Mouse (Mus musculus) lung, embryonic 14.5 days (tissue): ENCODE measurements around the gene Tmem100. TPM values are rescaled to one million over a fixed set of nuclear protein-coding genes. Genes with fewer than 3 reads are reported as not detected.
A peak's percentile ranks its signal among the peaks of the same experiment; 100 is the strongest.

Experiments used
- ATAC-seq: fragments of 200-750 bp; cut with Nextera tagmentation; 2 replicates; pipeline ENCODE4 v1.8.0; 2017; ENCODE audit warnings: mild to moderate bottlenecking, moderate TSS enrichment, moderate library complexity; ENCODE audit not compliant: insufficient read depth
- DNase-seq: peaks from one replicate; pipeline ENCODE4 v3.0.0-alpha.2; 2015
- H3K27ac ChIP-seq: fragments of 300-500 bp; sonication (generic); 2 replicates; pipeline ENCODE4 v1.5.1; 2014; ENCODE audit warnings: low read depth, mild to moderate bottlenecking, moderate library complexity
- H3K27me3 ChIP-seq: fragments of 300-500 bp; sonication (generic); 2 replicates; pipeline ENCODE4 v1.6.1; 2014; ENCODE audit warnings: low read length, control low read depth; ENCODE audit not compliant: insufficient read depth
- H3K36me3 ChIP-seq: fragments of 300-500 bp; sonication (generic); 2 replicates; pipeline ENCODE4 v1.6.1; 2014; ENCODE audit warnings: control low read depth; ENCODE audit not compliant: insufficient read depth
- H3K4me1 ChIP-seq: fragments of 300-500 bp; sonication (generic); 2 replicates; pipeline ENCODE4 v1.6.1; 2014; ENCODE audit warnings: antibody characterized with exemption, control low read depth; ENCODE audit not compliant: insufficient read depth
- H3K4me2 ChIP-seq: fragments of 300-500 bp; sonication (generic); 2 replicates; pipeline ENCODE4 v1.6.1; 2014; ENCODE audit warnings: mild to moderate bottlenecking
- H3K4me3 ChIP-seq: fragments of 300-500 bp; sonication (generic); 2 replicates; pipeline ENCODE4 v1.5.1; 2014; ENCODE audit warnings: low read depth, low read length
- H3K9ac ChIP-seq: fragments of 300-500 bp; sonication (generic); 2 replicates; pipeline ENCODE4 v1.6.1; 2014
- H3K9me3 ChIP-seq: fragments of 300-500 bp; sonication (generic); 2 replicates; pipeline ENCODE4 v1.6.1; 2016; ENCODE audit warnings: low read depth, low read length, control low read depth
- CTCF ChIP-seq: IDR thresholded peaks from 2 replicates; pipeline ENCODE4 v1.5.1; 2016; ENCODE audit warnings: antibody characterized with exemption, low read depth
- WGBS: fragments of 180-500 bp; shearing (Covaris S2); extraction: QIAGEN DNeasy Blood & Tissue Kit; methylation state at CpG from one replicate; pipeline ENCODE4 v1.1.7; 2014; 5-methylcytosine and 5-hydroxymethylcytosine counted together
- polyA plus RNA-seq: library from polyadenylated mRNA; unstranded; fragments of >200 nt; fragmentation: Nextera tagmentation; extraction: Ambion mirVana; gene quantifications from 2 replicates; pipeline ENCODE4 v1.2.1, GENCODE M21; 2014

Tmem100 gene
- polyA plus RNA-seq, 1 experiment from 2014 or later: 20.9 TPM

DNA sequence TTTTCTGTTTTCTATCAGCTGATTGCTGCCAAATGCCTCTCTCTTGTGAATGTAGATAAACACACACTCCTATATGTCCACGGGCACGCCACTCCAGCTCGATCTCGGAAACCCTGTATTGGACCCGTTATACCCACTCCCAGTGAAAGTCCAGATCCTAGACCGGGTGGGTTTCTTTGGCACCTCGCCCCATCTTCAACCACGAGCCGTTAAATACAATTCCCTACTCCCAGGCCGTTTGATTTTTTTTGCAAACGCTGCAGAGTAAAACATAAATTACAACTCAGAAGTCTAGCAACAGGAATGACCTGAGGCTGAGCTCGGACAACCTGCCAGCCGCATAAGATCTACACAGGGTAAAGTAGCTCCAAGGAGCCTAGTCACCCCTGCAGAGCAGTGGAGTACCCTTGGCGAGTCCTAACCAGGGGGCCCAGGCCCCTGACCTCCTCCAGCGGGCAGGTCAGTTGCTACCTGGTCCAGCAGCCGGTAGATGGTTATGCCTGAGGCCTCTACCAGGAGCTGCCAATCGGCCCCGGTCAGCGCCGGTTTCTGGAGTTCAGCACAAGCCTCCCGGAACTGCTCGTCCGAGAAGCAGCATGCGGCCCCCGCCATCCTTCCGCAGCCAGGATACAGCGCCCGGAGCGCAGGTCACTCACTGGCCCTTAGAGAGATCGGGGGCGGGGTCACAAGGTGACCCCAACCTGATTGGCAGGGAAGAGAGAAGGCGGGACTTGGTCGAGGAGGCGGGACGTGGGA, 27.7 kb upstream of the Tmem100 start, which contains the start of gene Pctp:
TSS of gene Pctp (minus strand) at position 664 of the 756 bp plus-strand sequence.
- peak within 1 kb of the TSS; percentile 56 for H3K4me3 ChIP-seq
- H3K9me3 ChIP-seq: no peaks in the 10 kb centered on the region
- 9% methylated on average over 35 of the region's 35 CpGs for whole genome bisulfite sequencing
- ATAC-seq: peak; percentile 93
- no peaks in the 10 kb centered on the region for H3K27me3 ChIP-seq
- peak; percentile 87 for DNase-seq
- peak within 1 kb of the TSS; percentile 46; the same call in 1 of the 2 replicates for H3K27ac ChIP-seq
- H3K36me3 ChIP-seq: no peaks in the 10 kb centered on the region
- H3K9ac ChIP-seq: peak within 1 kb of the TSS; percentile 65
- H3K4me1 ChIP-seq: peaks cover 4% of the 10 kb centered on the region; the same call in 1 of the 2 replicates
- no peak for TF ChIP-seq CTCF
- H3K4me2 ChIP-seq: peak within 1 kb of the TSS; percentile 83

DNA sequence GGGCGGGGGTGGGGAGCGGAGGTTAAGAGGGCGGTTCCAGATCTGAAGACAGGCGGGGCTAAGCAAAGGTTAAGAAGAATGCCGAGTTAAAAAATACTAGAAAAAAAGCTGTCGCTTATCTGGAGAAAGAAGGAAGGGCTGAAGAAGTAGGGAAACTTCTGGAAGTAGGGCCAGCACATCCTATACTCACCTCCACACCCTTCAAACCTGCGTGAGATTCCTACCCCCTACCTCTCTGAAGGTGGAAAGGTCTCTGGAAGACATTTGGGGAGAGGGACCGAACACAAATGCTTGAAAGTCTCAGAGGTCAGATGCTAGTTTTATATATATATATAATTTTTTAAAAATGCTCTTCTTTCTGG, 27.2 kb upstream of the Tmem100 start:
- no peaks in the 10 kb centered on the region for H3K27me3 ChIP-seq
- peak overlapping the region; percentile 56 for H3K4me3 ChIP-seq
- H3K36me3 ChIP-seq: no peaks in the 10 kb centered on the region
- TF ChIP-seq CTCF: no peak
- WGBS: 10% methylated on average over 8 of the region's 8 CpGs
- H3K9ac ChIP-seq: peak overlapping the region; percentile 65; the same call in 1 of the 2 replicates
- H3K9me3 ChIP-seq: no peaks in the 10 kb centered on the region
- ATAC-seq (no peak), DNase-seq (no peak)
- no peak overlapping the region for H3K27ac ChIP-seq
- H3K4me2 ChIP-seq: peak overlapping the region; percentile 83
- H3K4me1 ChIP-seq: peaks cover 4% of the 10 kb centered on the region; the same call in 1 of the 2 replicates

DNA sequence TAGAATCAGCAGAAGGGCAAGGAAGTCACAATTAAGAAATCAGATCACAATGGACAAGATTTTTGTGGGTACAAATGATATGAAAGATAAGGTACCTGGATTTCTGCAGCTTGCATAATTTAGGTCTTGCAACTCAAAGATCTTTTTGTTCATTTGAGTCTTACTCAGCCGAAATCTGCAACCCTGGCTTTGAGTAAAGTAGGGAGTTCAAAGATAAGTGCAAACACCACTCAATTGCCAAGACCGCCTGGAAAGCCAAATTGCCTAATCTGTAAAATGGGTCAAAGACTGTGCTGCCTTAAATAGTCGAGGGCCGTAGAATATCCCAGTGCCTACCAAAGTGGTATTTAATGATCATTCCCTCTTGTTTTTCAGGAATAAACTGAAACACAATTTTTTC, 26.8 kb upstream of the Tmem100 start:
- Histone ChIP-seq H3K27me3 (no peaks in the 10 kb centered on the region), H3K4me3 (no peak overlapping the region), H3K4me2 (peak overlapping the region; percentile 83), H3K27ac (no peak overlapping the region), H3K4me1 (peaks cover 4% of the 10 kb centered on the region; the same call in 1 of the 2 replicates), H3K36me3 (no peaks in the 10 kb centered on the region), H3K9ac (no peak overlapping the region; the same call in 1 of the 2 replicates), H3K9me3 (no peaks in the 10 kb centered on the region)
- ATAC-seq (no peak), DNase-seq (no peak)
- 87% methylated on average over 4 of the region's 4 CpGs for WGBS
- no peak for TF ChIP-seq CTCF

DNA sequence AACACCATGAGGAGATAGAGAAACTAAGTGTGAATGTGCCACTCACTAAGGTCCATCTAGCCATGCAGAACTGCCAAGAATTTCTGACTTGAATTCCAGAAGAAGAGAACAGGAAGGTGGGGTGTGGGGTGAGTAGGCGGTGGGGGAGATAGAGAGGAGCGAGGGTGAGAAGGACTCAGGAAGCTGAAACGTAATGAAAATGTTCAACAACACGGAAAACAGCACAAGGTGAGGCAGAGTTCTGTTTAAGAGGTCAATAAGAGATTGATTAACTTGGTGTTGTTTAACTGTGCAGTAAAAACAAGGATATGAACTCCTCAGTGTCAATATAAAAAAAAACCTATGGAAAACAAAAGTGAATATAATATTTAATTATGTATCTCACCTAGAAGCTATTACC, 24.0 kb upstream of the Tmem100 start:
- 48% methylated on average over 4 of the region's 4 CpGs for WGBS
- Histone ChIP-seq H3K9me3 (no peaks in the 10 kb centered on the region), H3K27me3 (no peaks in the 10 kb centered on the region), H3K27ac (no peak overlapping the region), H3K4me1 (peaks cover 4% of the 10 kb centered on the region; the same call in 1 of the 2 replicates), H3K36me3 (no peaks in the 10 kb centered on the region), H3K9ac (no peak overlapping the region), H3K4me2 (no peak overlapping the region), H3K4me3 (no peak overlapping the region)
- ATAC-seq (no peak), DNase-seq (no peak)
- no peak for TF ChIP-seq CTCF

DNA sequence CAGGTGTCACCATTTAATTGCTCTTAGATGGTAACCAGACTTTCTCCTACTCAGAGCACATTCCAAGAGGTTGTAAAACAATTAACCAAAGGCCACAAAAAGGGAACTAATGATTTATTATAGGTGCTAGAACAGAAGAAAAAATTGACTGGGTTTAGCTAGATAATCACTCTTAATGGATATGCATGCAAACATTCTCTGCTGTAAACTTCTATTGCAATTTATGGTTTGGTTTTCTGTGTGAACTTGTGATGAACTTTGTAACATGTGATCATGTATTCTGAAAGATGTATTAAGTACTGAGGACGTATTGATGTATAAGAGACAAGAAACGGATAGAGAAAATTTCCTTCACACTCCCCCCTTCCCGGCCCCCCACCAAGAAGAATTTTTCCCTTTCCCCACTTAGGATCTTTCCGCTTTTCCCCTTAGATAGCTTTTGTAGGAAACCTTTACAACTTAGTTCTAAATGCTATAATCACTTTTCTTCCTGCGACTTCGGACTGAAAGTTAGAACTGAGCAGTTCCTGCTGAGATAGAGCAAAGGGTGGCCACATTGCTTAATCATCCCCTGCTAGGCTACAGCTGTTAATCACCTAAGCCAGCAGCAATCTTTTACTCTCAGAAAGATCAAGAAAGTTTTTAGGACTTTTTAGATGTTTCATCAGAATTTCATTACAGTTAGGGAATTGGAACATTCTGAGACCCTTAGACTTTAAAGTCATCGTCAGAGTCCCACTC, 22.2 kb upstream of the Tmem100 start:
- H3K27ac ChIP-seq: no peak overlapping the region
- no peaks in the 10 kb centered on the region for H3K9me3 ChIP-seq
- no peaks in the 10 kb centered on the region for H3K4me1 ChIP-seq
- no peak overlapping the region for H3K4me2 ChIP-seq
- no peak for TF ChIP-seq CTCF
- H3K27me3 ChIP-seq: no peaks in the 10 kb centered on the region
- WGBS: 30% methylated on average over 7 of the region's 7 CpGs
- H3K36me3 ChIP-seq: no peaks in the 10 kb centered on the region
- no peak overlapping the region for H3K4me3 ChIP-seq
- no peak overlapping the region for H3K9ac ChIP-seq
- DNase-seq (no peak), ATAC-seq (no peak)

DNA sequence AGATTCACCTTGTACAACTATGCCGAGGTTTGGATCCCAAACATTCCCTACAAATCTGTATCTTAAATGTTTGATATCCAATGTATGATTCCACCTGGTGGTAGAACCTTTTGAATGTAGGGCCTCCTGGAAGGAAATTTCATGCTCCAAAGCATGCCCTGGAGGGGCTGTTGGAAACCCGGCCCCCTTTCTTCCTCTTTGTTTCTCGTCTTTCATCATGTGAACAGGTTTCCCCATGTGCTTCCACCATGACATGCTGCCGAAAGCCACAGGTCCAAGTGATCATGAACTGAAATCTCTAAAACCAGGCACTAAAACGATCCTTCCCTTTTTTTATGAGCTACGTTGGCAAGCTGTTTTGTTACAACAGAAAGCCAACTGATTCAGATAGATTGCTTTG, 16.5 kb upstream of the Tmem100 start:
- H3K4me3 ChIP-seq: no peak overlapping the region
- TF ChIP-seq CTCF: no peak
- no peaks in the 10 kb centered on the region for H3K36me3 ChIP-seq
- DNase-seq (no peak), ATAC-seq (no peak)
- H3K4me1 ChIP-seq: no peaks in the 10 kb centered on the region
- no peaks in the 10 kb centered on the region for H3K9me3 ChIP-seq
- no peaks in the 10 kb centered on the region for H3K27me3 ChIP-seq
- H3K27ac ChIP-seq: no peak overlapping the region
- H3K4me2 ChIP-seq: no peak overlapping the region
- no peak overlapping the region for H3K9ac ChIP-seq
- 88% methylated on average over 6 of the region's 6 CpGs for WGBS

DNA sequence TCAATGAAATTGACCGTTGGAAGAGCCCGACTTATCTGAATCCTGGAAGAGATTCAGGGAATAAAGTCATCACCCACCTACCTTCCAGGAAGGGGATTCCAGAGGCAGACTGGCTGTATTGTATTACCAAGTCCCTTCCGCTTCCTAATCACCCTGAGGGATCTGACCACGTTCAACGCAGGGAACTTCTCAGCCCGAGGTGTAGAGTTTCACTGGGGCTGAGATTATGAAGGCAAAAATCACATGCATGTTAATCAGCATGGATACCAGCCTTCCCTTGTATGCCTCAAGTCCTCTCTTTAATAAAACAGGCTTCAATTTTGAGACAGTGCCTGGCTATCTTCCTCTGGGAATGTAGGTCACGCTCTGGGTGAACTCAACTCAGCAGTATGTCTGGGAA, 14.9 kb upstream of the Tmem100 start:
- 53% methylated on average over 7 of the region's 7 CpGs for WGBS
- no peaks in the 10 kb centered on the region for H3K36me3 ChIP-seq
- DNase-seq (no peak), ATAC-seq (no peak)
- no peaks in the 10 kb centered on the region for H3K9me3 ChIP-seq
- H3K27ac ChIP-seq: no peak overlapping the region
- no peak for TF ChIP-seq CTCF
- no peak overlapping the region for H3K4me3 ChIP-seq
- no peaks in the 10 kb centered on the region for H3K27me3 ChIP-seq
- no peak overlapping the region for H3K9ac ChIP-seq
- H3K4me1 ChIP-seq: no peaks in the 10 kb centered on the region
- no peak overlapping the region for H3K4me2 ChIP-seq
